Mouse (Mus musculus): ENCODE results near the gene Ahcyl1.

Ahcyl1 gene

GRCm38 (mm10) chr3:107654861-107655260 is 41.5 kb downstream of the Ahcyl1 start:
- no peak for DNase-seq

GRCm38 (mm10) chr3:107652968-107653367 is 43.4 kb downstream of the Ahcyl1 start:
- no peak for DNase-seq

- DNase-seq = peak; percentile 41 to 60
Observed at GRCm38 (mm10) chr3:107650276-107650675, 46.1 kb downstream of the Ahcyl1 start.

GRCm38 (mm10) chr3:107646947-107647346 is 49.4 kb downstream of the Ahcyl1 start:
- DNase-seq = no peak

GRCm38 (mm10) chr3:107637606-107638172 is 58.7 kb downstream of the Ahcyl1 start:
- no peak for DNase-seq

- DNase-seq = no peak
Observed at GRCm38 (mm10) chr3:107636236-107636635, 60.1 kb downstream of the Ahcyl1 start.

- no peak for DNase-seq
Observed at GRCm38 (mm10) chr3:107635836-107636235, 60.5 kb downstream of the Ahcyl1 start.

- DNase-seq = no peak
Observed at GRCm38 (mm10) chr3:107633906-107634305, 62.5 kb downstream of the Ahcyl1 start.

- DNase-seq = no peak
Observed at GRCm38 (mm10) chr3:107632786-107633185, 63.6 kb downstream of the Ahcyl1 start.

- peak; percentile 94 for DNase-seq
Observed at GRCm38 (mm10) chr3:107631523-107631958, 64.8 kb downstream of the Ahcyl1 start, which contains the start of gene Strip1. Gene Strip1 (minus strand): TSS chr3:107631694.

GRCm38 (mm10) chr3:107630682-107631522 is 65.5 kb downstream of the Ahcyl1 start, which contains the start of gene Gm10961:
Gene Gm10961 (plus strand): TSS chr3:107631322.
- DNase-seq = peak; percentile 76 to 77

- DNase-seq = no peak
Observed at GRCm38 (mm10) chr3:107629411-107629810, 66.9 kb downstream of the Ahcyl1 start.

- no peak for DNase-seq
Observed at GRCm38 (mm10) chr3:107628551-107628950, 67.8 kb downstream of the Ahcyl1 start.

- peak in 1 of 2 experiments; percentile 37 for DNase-seq
Observed at GRCm38 (mm10) chr3:107627641-107628040, 68.7 kb downstream of the Ahcyl1 start.

- no peak for DNase-seq
Observed at GRCm38 (mm10) chr3:107626751-107627150, 69.6 kb downstream of the Ahcyl1 start.

- DNase-seq = no peak
Observed at GRCm38 (mm10) chr3:107625536-107625935, 70.8 kb downstream of the Ahcyl1 start.

GRCm38 (mm10) chr3:107624424-107624823 is 71.9 kb downstream of the Ahcyl1 start:
- DNase-seq = no peak

- DNase-seq = no peak
Observed at GRCm38 (mm10) chr3:107622537-107622936, 73.8 kb downstream of the Ahcyl1 start.

GRCm38 (mm10) chr3:107621286-107622075 is 74.9 kb downstream of the Ahcyl1 start:
- no peak for DNase-seq

- DNase-seq = no peak
Observed at GRCm38 (mm10) chr3:107619911-107620310, 76.4 kb downstream of the Ahcyl1 start.

GRCm38 (mm10) chr3:107617800-107618199 is 78.6 kb downstream of the Ahcyl1 start:
- DNase-seq = no peak

Measured in kidney, adult 8-10 months (tissue).